Mouse (Mus musculus): ENCODE measurements around the gene Mllt11. TPM values are rescaled to one million over a fixed set of nuclear protein-coding genes. Genes with fewer than 3 reads are reported as not detected.

The Mllt11 gene
- polyA plus RNA-seq, 1 experiment from 2014 or later, result 15.7 TPM

DNA sequence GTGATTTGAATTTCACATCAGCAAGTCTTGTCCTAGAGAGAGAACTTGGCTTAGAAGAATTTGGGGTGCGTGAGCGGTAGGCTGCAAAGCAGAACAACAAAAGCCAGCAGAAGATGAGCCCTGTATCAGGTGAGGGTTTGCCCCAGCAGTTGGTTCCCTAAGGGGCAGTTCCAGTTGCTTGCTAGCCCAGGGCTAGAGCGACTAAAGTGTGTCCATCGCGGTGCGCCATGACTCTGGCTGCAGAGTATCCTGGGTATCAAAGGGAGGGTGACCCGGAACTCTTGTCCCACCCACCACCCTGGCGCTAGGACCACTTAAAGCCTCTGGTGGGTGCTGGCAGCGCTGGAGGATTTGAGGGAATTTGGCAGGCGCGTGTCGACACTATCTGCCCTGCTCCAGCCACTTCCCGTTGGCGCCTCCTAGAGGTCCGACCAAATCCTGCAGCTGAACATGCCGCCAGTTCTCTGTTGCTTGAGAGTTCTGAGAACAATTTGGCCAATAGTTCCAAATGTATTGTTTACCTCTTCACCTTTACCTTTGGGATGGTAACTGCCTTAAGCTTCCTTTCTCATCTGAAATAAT is 57.9 kb downstream of the Mllt11 start:
- peak; percentile 82 for DNase-seq (ENCODE audit: low spot score)

DNA sequence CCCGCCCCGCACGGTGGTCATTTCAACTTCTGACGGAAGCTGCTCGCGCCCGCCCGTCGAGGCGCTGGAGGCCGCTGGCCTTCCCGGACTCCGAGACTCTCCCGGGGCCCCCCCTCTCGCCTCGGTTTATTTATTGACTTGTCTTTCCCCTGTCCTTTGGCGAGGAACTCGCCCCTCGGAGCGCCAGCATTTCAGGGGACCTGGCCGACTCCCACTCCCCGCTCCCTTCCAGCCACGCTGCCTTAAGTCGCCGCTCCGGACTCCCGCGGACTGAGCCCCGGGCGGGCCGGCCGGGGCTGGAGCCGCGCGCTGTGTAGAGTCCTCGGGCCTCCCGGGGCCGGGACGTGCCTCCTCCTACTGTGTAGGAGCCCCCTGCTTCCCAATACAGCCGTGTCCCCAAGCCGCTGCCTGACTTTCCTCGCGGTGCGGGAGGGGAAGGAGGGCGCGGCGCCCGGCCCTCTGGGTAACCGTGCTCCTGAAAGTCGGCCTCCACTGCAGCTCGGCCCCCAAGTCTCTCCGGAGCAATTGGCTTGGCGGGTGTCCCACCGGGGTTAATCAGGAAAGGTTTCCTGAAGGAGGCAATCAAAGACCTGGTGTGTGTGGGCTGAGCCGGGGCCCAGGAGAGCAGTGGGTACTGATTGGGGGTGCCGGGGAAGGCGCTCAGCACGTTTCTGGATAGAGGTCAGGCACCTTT is 58.6 kb downstream of the Mllt11 start:
- no peak for DNase-seq (ENCODE audit: low spot score)

- no peak for DNase-seq (ENCODE audit: low spot score)
Measured at GRCm38 (mm10) chr3:95172526-95173255, 59.3 kb downstream of the Mllt11 start.

DNA sequence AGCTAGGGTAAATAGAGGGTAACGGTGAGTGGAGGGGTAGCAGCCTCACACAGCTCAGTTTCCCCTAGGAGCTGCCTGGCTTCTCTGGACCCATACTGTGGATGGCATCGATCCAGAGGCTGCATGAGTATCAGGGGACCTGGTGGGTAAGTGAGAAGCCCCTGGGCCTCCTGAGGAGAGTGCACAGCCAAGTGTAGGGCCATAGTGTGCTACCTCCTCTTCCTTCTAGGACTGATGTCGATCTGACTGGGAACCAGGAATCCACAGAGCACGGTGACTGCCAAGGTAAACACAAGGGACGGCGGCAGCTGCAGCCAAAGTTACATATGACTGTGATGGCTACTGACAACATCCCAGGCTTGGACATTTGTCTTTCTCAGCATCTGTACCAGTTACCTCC is 60.9 kb downstream of the Mllt11 start:
- DNase-seq (ENCODE audit: low spot score), result no peak

DNA sequence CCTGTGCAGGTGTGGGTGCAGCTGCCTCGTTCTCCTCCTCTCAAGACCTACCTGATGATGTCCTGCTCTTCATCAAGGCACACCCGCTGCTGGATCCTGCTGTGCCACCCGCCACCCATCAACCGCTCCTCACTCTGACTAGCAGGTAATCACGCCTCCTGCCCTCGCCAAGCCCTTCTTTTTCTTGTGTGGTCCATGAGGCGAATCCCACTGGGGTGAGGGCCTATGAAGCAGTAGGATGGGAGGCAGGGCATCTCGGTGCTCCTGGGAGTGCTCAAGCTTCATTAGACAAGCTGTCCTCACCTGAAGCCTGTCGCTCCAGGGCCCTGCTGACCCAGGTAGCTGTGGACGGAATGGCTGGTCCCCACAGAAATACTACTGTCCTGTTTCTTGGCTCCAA is 62.0 kb downstream of the Mllt11 start:
- DNase-seq (ENCODE audit: low spot score), result no peak

Other genes starting within 250 kb of the Mllt11 start
- 16.7 and 18.4 TPM in 2 replicates for gene Zfp687, start 216.7 kb downstream of the Mllt11 start, polyA plus RNA-seq (2015; fragmentation: Nextera tagmentation; extraction: Ambion mirVana)
- gene Psmd4, start 189.6 kb downstream of the Mllt11 start, polyA plus RNA-seq (2015; fragmentation: Nextera tagmentation; extraction: Ambion mirVana), result 310 and 313 TPM in 2 replicates
- gene Pip5k1a, start 125.2 kb downstream of the Mllt11 start, polyA plus RNA-seq (2015; fragmentation: Nextera tagmentation; extraction: Ambion mirVana), result 19.9 and 22.6 TPM in 2 replicates
- gene Vps72, start 121.1 kb downstream of the Mllt11 start, polyA plus RNA-seq (2015; fragmentation: Nextera tagmentation; extraction: Ambion mirVana), result 86.1 and 93.6 TPM in 2 replicates
- gene Tmod4, start 107.7 kb downstream of the Mllt11 start, polyA plus RNA-seq (2015; fragmentation: Nextera tagmentation; extraction: Ambion mirVana), result 1.6 and 1.8 TPM in 2 replicates
- gene Scnm1, start 98.2 kb downstream of the Mllt11 start, polyA plus RNA-seq (2015; fragmentation: Nextera tagmentation; extraction: Ambion mirVana), result 77.4 and 81.3 TPM in 2 replicates
- 21.1 and 23.4 TPM in 2 replicates for gene Lysmd1, start 98.1 kb downstream of the Mllt11 start, polyA plus RNA-seq (2015; fragmentation: Nextera tagmentation; extraction: Ambion mirVana)
- gene Tnfaip8l2, start 89.8 kb downstream of the Mllt11 start, polyA plus RNA-seq (2015; fragmentation: Nextera tagmentation; extraction: Ambion mirVana), result 39.0 and 41.2 TPM in 2 replicates
- 1.1 and 1.4 TPM in 2 replicates for gene Sema6c, start 71.7 kb downstream of the Mllt11 start, polyA plus RNA-seq (2015; fragmentation: Nextera tagmentation; extraction: Ambion mirVana)
- gene Gabpb2, start 14.3 kb downstream of the Mllt11 start, polyA plus RNA-seq (2015; fragmentation: Nextera tagmentation; extraction: Ambion mirVana), result 9.3 and 13.8 TPM in 2 replicates
- 167 and 178 TPM in 2 replicates for gene Cdc42se1, start 3.4 kb downstream of the Mllt11 start, polyA plus RNA-seq (2015; fragmentation: Nextera tagmentation; extraction: Ambion mirVana)
- 0.32 and 0.39 TPM in 2 replicates for gene Gm128, start 9.4 kb upstream of the Mllt11 start, polyA plus RNA-seq (2015; fragmentation: Nextera tagmentation; extraction: Ambion mirVana)
- 0.35 and 0.40 TPM in 2 replicates for gene Bnipl, start 19.0 kb upstream of the Mllt11 start, polyA plus RNA-seq (2015; fragmentation: Nextera tagmentation; extraction: Ambion mirVana)
- 20.1 and 22.8 TPM in 2 replicates for gene Mindy1, start 49.2 kb upstream of the Mllt11 start, polyA plus RNA-seq (2015; fragmentation: Nextera tagmentation; extraction: Ambion mirVana)
- gene Prune1, start 49.9 kb upstream of the Mllt11 start, polyA plus RNA-seq (2015; fragmentation: Nextera tagmentation; extraction: Ambion mirVana), result 9.0 and 10.1 TPM in 2 replicates
- 0.50 and 0.73 TPM in 2 replicates for gene Anxa9, start 75.0 kb upstream of the Mllt11 start, polyA plus RNA-seq (2015; fragmentation: Nextera tagmentation; extraction: Ambion mirVana)
- 120 and 126 TPM in 2 replicates for gene Cers2, start 82.6 kb upstream of the Mllt11 start, polyA plus RNA-seq (2015; fragmentation: Nextera tagmentation; extraction: Ambion mirVana)
- 22.6 and 23.8 TPM in 2 replicates for gene Setdb1, start 125.0 kb upstream of the Mllt11 start, polyA plus RNA-seq (2015; fragmentation: Nextera tagmentation; extraction: Ambion mirVana)
- gene 4930558C23Rik, start 170.7 kb upstream of the Mllt11 start, polyA plus RNA-seq (2015; fragmentation: Nextera tagmentation; extraction: Ambion mirVana), result not detected in 2 replicates
- gene Arnt, start 202.2 kb upstream of the Mllt11 start, polyA plus RNA-seq (2015; fragmentation: Nextera tagmentation; extraction: Ambion mirVana), result 19.7 and 20.2 TPM in 2 replicates

All from thymus, postnatal 0 days (tissue).